Mouse (Mus musculus): ENCODE results near the gene Foxi3.

Foxi3 gene

DNA sequence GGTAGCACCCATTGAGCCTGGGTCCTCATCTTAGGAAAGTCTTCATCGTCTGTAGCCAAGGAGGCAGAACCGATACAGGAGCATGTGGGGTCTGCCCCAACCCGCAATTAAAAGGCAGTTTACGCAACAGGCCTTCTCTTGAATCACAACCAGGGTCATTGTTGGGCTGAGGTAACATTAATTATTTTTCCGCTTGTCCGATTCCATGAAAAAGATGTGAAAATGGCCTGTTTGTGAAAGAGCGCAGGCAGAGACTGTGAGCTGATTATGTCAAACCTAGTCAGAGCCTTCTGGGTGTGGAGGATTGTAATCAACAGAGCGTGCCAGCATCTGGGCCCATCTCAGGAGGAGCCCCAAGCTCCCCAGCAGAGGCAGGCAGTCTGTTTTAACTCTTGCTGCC is 30.4 kb downstream of the Foxi3 start:
- no peak for DNase-seq (ENCODE audit: extremely low spot score)

DNA sequence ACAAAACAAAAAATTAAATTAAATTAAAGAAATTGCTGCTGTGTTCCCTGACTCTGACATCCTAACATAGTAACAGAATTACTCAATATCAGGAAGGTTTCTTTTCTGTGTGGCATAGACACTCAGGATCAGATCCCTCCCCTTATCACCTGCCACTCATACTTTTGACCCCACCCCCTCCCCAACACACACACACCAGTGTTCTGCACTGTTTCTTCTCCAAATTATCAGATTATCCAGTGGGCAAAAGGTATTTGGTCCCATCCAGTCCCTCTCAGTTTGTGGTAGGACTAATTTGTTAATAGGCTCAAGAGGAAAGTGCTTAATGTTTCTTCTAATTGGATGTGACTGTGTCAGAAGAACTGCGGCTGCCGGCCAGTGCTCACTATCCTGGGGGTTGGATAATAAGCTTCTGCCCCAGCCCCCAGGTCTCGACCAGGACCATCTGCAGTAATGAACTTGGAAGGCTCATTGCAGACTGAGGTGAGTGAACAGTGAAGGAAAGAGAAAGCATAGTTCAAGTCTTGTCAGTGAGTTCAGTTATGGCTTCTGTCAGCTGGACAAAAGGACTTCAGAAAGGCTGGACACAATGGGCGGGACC is 39.9 kb downstream of the Foxi3 start:
- no peak for DNase-seq (ENCODE audit: extremely low spot score)

DNA sequence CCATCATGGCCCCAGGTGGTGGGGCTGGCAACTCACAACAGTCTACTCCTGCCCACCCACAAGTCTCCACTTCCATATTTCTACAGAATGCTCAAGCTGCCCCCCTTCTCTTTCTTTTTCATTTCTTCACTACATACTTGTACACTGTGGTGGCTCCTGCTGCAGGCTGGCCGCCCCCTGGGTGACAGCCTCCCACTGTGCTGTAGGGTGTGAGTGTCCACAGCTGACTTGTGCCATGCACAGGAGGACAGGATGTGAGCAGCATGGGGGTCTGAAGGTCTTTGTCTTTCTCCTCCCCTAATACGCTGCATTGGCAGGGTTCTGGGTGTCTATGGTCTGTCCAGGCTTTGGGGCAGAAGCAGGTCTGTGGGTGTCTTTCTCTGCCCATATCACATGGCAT is 46.3 kb downstream of the Foxi3 start:
- no peak for DNase-seq (ENCODE audit: extremely low spot score)

DNA sequence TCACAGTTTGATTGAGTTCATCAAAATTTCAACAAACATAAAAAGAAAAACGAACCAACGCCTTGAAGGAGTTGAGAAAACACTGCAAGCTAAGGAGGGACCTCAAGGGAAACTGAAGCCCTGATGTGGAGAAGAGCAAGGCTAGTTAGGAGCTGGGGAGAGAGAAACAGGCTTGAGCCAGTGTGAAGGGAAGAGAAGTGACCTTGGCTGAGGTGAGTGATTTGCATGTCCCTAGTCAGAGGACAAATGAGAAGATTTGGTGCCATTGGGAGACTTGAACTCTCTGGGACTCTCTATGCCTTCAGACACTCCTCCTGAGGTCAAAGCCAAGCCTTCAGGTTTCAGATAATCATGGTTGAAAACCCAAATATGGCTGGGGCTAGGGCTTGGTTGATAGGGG is 47.8 kb downstream of the Foxi3 start:
- no peak for DNase-seq (ENCODE audit: extremely low spot score)
